Mouse (Mus musculus) liver, embryonic 16.5 days (tissue): Measurements from ENCODE around the gene Hspb9. TPM values are rescaled to one million over a fixed set of nuclear protein-coding genes. Genes with fewer than 3 reads are reported as not detected.

ENCODE experiments used
- ATAC-seq: fragments of 200-750 bp; cut with Nextera tagmentation; 2 replicates; pipeline ENCODE4 v1.8.0; 2017; ENCODE audit warnings: low read depth, mild to moderate bottlenecking, moderate number of reproducible peaks, moderate library complexity
- H3K27ac ChIP-seq: fragments of 300-500 bp; sonication (generic); 2 replicates; pipeline ENCODE4 v1.5.1; 2014; ENCODE audit warnings: mild to moderate bottlenecking, low read length
- H3K27me3 ChIP-seq: fragments of 300-500 bp; sonication (generic); 2 replicates; pipeline ENCODE4 v1.6.1; 2014; ENCODE audit warnings: low read depth, low read length, mixed read lengths; ENCODE audit not compliant: control insufficient read depth, insufficient read depth
- H3K36me3 ChIP-seq: fragments of 300-500 bp; sonication (generic); 2 replicates; pipeline ENCODE4 v1.6.1; 2014; ENCODE audit warnings: mild to moderate bottlenecking; ENCODE audit not compliant: control insufficient read depth, insufficient read depth
- H3K4me1 ChIP-seq: fragments of 300-500 bp; sonication (generic); 2 replicates; pipeline ENCODE4 v1.6.1; 2014; ENCODE audit warnings: low read depth, low read length, mixed read lengths; ENCODE audit not compliant: control insufficient read depth
- H3K4me2 ChIP-seq: fragments of 300-500 bp; sonication (generic); 2 replicates; pipeline ENCODE4 v1.6.1; 2014; ENCODE audit warnings: low read depth, low read length, mixed read lengths
- H3K4me3 ChIP-seq: fragments of 300-500 bp; sonication (generic); 2 replicates; pipeline ENCODE4 v1.5.1; 2014; ENCODE audit warnings: low read depth, mild to moderate bottlenecking, low read length
- H3K9ac ChIP-seq: fragments of 300-500 bp; sonication (generic); 2 replicates; pipeline ENCODE4 v1.6.1; 2014; ENCODE audit warnings: low read depth, low read length
- H3K9me3 ChIP-seq: fragments of 300-500 bp; sonication (generic); replicated peaks from 2 replicates; pipeline ENCODE4 v1.6.1; 2016; ENCODE audit warnings: low read length; ENCODE audit not compliant: control insufficient read depth
- whole genome bisulfite sequencing: fragments of 180-500 bp; shearing (Covaris S2); extraction: QIAGEN DNeasy Blood & Tissue Kit; methylation state at CpG from one replicate; pipeline ENCODE4 v1.1.7; 2014; ENCODE audit not compliant: insufficient replicate concordance; 5-methylcytosine and 5-hydroxymethylcytosine counted together
- polyA plus RNA-seq: library from polyadenylated mRNA; unstranded; fragments of >200 nt; fragmentation: Nextera tagmentation; extraction: Ambion mirVana; gene quantifications from 2 replicates; pipeline ENCODE4 v1.2.1, GENCODE M21; 2015

Hspb9 gene
- polyA plus RNA-seq, 1 experiment from 2014 or later: 0.24 TPM

DNA sequence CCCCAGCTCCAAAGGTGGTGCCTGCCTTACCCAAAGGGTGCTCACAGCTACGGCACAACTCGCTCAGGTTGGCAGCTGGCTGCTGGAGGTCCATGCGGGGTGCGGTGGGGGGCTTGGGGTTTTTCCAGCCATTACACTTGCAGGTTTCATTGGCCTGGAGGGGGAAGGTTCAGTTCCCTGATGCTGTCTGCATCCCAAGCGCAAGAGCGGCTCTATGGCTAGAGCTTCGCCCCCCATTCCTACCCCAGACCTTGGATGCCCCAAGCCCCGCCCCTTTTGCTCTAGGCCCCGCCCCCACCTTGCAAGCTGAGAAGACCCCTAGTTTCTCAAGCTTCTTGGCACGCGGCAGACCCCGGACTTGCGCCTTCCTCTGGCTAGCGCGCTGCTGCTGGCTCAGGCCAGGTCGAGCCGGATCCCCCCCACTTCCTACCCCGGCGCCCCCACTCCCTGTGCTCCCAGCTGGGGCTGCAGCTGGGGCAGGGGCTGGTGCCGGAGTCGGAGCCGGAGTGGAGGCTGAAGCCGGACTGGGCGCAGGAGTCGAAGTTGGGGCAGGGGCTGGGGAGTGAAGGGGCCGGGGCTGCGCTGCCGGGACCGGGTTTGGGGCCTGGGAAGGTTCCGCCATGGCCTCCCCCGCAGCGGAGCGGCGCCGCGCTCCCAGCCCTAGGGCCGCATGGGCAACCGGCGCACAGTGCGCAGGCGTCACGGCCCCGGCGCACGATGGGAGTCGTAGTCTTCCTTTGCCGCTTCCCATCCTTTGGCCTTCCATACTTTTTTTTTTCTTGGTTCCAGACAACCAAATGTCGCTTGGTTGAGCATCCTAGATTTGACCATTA lies 1.7 kb upstream of the Hspb9 start, which contains the start of gene Kat2a:
Kat2a (minus strand) TSS at position 683 of the 833 bp plus-strand sequence.
- Histone ChIP-seq H3K9me3 (no peaks in the 10 kb centered on the region), H3K4me3 (peak within 1 kb of the TSS; percentile 81), H3K27me3 (no peaks in the 10 kb centered on the region), H3K9ac (peak within 1 kb of the TSS; percentile 79), H3K4me2 (peak within 1 kb of the TSS; percentile 93), H3K4me1 (peaks cover 39% of the 10 kb centered on the region), H3K27ac (peak within 1 kb of the TSS; percentile 85), H3K36me3 (peaks cover 21% of the 10 kb centered on the region)
- ATAC-seq: peak; percentile 70
- WGBS: 2% methylated on average over 48 of the region's 48 CpGs

DNA sequence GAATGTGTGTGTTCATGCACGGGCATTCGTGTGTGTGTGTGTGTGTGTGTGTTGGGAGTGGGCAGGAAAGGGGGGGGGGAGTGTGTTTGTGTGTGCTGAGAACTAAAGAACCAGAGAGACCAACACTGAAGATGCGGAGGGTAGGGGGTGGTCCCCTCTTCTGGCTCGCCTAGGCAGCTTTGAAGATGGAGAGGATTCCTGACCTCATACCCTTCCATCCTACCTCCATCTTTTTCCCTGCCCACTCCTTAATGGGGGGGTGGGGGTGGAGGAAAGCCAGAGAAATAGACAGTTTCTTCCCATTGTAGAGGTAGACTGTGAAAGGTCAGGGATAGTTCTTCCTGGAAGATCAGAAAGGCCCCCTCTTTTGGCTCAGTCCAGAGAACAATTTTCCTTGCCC lies 476 bp upstream of the Hspb9 start:
- WGBS: 52% methylated on average over 4 of the region's 4 CpGs
- Histone ChIP-seq H3K36me3 (peaks cover 32% of the 10 kb centered on the region), H3K4me1 (peaks cover 39% of the 10 kb centered on the region)

DNA sequence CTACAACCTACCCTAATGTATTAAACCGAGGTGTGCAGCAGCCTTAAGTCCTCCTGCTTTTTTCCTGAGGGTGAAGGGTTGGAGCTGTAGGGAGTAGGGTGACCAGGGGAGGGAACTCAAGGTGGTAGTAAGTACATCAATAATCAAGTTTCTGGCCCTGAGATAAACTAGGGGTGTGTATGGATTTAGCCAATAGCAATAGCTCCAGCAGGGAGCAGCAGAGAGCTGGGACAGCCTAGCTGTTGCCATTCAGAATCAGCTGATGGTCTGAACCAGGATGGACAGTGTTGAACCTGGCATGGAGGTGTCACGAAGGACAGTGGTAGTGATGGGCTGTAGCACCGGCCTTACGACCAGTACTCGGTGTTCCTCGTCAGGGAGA lies 875 bp downstream of the Hspb9 start:
- H3K9ac ChIP-seq: peak overlapping the region; percentile 58

More for the DNA sequence above, 476 bp upstream of the Hspb9 start:
- no peak for ATAC-seq
- Histone ChIP-seq H3K9me3 (no peaks in the 10 kb centered on the region), H3K4me3 (peak overlapping the region; percentile 52), H3K4me2 (peak overlapping the region; percentile 87), H3K27ac (peak overlapping the region; percentile 85), H3K27me3 (no peaks in the 10 kb centered on the region), H3K9ac (peak overlapping the region; percentile 58; the same call in 1 of the 2 replicates)

DNA sequence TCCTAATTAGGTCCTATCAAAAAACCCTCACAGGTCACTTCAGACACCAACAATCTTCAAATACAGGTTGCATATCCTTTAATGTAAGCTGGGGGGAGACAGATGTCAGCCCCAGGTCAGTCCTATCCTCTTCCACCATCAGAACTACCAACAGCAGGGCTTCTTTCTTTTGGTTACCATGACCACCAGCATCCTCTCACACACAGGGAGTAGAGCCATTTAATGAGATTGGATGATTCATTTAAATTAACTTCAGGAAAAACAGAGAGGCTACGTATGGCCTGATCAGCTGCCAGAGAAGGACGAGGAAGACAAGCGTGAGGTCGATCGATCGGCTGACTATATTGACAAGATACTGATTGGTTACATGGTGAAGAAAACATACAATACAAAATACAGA lies 1.3 kb downstream of the Hspb9 start:
- no peak overlapping the region for H3K4me3 ChIP-seq
- no peaks in the 10 kb centered on the region for H3K9me3 ChIP-seq
- no peak for ATAC-seq
- H3K36me3 ChIP-seq: peaks cover 47% of the 10 kb centered on the region
- 88% methylated on average over 6 of the region's 6 CpGs for WGBS
- H3K27ac ChIP-seq: no peak overlapping the region
- H3K27me3 ChIP-seq: no peaks in the 10 kb centered on the region
- H3K4me1 ChIP-seq: peaks cover 39% of the 10 kb centered on the region
- H3K9ac ChIP-seq: no peak overlapping the region
- H3K4me2 ChIP-seq: no peak overlapping the region

More for the DNA sequence above, 875 bp downstream of the Hspb9 start:
- Histone ChIP-seq H3K27ac (peak overlapping the region; percentile 85), H3K4me3 (peak overlapping the region; percentile 52), H3K4me1 (peaks cover 39% of the 10 kb centered on the region), H3K4me2 (peak overlapping the region; percentile 87), H3K27me3 (no peaks in the 10 kb centered on the region), H3K36me3 (peaks cover 43% of the 10 kb centered on the region), H3K9me3 (no peaks in the 10 kb centered on the region)
- peak; percentile 39 for ATAC-seq
- 34% methylated on average over 6 of the region's 6 CpGs for WGBS

DNA sequence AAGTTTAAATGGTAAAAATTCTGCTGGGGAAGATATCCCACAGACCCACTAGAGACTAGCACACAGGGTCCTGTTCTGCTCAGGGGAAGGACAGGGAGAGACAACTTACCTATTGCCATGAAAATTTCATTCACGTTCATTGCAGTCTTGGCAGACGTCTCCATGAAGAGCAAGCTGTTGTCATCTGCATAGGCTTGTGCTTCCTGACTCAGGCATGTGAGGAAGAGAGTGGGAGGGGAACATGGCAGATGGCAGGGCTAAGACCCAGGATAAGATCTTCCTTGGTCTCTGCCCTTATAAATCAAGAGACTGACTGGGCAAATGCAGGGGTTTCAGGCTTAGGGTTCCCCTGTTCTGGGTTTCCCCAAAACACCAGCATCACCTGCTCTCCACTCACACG lies 3.0 kb downstream of the Hspb9 start:
- ATAC-seq: no peak
- Histone ChIP-seq H3K27me3 (no peaks in the 10 kb centered on the region), H3K27ac (no peak overlapping the region), H3K4me1 (peaks cover 47% of the 10 kb centered on the region), H3K4me2 (no peak overlapping the region), H3K4me3 (no peak overlapping the region), H3K36me3 (peaks cover 47% of the 10 kb centered on the region), H3K9ac (no peak overlapping the region), H3K9me3 (no peaks in the 10 kb centered on the region)
- whole genome bisulfite sequencing: 77% methylated on average over 3 of the region's 3 CpGs

DNA sequence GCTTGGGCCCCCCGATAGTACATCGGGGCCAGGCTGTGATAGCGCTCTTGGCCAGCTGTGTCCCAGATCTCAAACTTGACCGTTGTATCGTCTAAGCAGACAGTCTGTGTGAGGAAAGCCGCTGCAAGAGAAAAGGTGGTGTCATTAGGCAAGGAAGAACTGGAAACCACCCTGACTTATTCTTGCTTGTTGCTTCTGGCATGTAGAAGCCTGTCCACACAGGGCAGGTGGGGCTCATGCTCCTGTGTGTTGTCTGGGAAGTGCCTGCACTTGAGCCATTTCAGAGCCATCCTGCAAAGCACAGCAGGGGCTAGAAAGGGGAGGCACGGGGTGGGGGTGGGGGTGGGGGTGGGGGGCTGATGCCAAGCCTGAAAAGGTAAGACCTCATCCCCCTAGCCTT lies 4.8 kb downstream of the Hspb9 start:
- Histone ChIP-seq H3K9ac (no peak overlapping the region), H3K27me3 (no peaks in the 10 kb centered on the region), H3K4me2 (no peak overlapping the region), H3K27ac (no peak overlapping the region), H3K36me3 (peaks cover 47% of the 10 kb centered on the region), H3K9me3 (no peaks in the 10 kb centered on the region), H3K4me3 (no peak overlapping the region), H3K4me1 (peaks cover 46% of the 10 kb centered on the region)
- WGBS: 87% methylated on average over 7 of the region's 7 CpGs
- no peak for ATAC-seq

DNA sequence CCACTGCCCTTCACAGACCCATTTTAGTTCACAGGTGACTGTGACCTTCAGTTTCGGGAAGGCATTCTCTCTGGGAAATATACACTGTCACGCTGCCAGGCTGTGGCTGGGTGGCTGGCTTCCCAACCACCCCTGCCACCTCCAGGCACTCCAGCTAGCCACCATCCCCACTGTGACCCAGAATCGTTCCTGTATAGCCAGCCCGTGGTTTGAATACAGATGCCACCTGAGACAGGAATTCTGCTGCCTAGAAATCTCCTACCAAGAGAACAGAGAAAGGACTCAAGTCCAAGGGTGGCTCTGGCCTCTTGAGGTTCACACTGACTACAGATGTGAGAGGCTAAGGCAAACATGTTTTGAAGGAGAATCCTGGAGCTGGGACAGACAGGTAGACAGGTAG lies 5.2 kb downstream of the Hspb9 start:
- ATAC-seq: no peak
- no peaks in the 10 kb centered on the region for H3K27me3 ChIP-seq
- WGBS: 89% methylated on average over 4 of the region's 4 CpGs
- H3K9ac ChIP-seq: no peak overlapping the region
- H3K36me3 ChIP-seq: peaks cover 47% of the 10 kb centered on the region
- H3K4me2 ChIP-seq: no peak overlapping the region
- no peaks in the 10 kb centered on the region for H3K9me3 ChIP-seq
- 0 out of 2 replicates have a peak overlapping the region, but pooled peaks have one; percentile 40 for H3K27ac ChIP-seq
- H3K4me1 ChIP-seq: peaks cover 42% of the 10 kb centered on the region
- H3K4me3 ChIP-seq: no peak overlapping the region

DNA sequence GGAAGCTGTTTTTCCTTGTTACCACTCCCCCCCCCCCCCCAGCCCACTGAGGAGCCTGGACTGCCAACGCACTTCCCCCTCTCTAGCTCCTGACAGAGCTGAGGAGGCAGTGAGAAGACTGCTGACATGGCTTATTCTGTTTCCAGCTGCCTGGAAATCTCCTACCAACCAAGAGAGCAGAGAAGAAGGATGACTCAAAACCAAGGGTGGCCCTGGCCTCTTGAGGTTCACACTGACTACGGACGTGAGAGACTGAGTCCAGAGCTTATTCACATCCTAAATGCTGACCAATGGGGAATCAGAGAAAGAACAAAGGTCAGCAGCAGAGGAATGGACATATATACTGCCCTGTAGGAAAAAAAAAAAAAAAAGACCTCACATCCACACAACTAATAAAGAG lies 5.7 kb downstream of the Hspb9 start:
- WGBS: 70% methylated on average over 3 of the region's 3 CpGs
- H3K27ac ChIP-seq: no peak overlapping the region
- no peaks in the 10 kb centered on the region for H3K9me3 ChIP-seq
- no peak overlapping the region for H3K4me2 ChIP-seq
- no peaks in the 10 kb centered on the region for H3K27me3 ChIP-seq
- H3K4me1 ChIP-seq: peaks cover 37% of the 10 kb centered on the region
- H3K4me3 ChIP-seq: no peak overlapping the region
- H3K36me3 ChIP-seq: peaks cover 47% of the 10 kb centered on the region
- H3K9ac ChIP-seq: no peak overlapping the region
- peak; percentile 8 for ATAC-seq

DNA sequence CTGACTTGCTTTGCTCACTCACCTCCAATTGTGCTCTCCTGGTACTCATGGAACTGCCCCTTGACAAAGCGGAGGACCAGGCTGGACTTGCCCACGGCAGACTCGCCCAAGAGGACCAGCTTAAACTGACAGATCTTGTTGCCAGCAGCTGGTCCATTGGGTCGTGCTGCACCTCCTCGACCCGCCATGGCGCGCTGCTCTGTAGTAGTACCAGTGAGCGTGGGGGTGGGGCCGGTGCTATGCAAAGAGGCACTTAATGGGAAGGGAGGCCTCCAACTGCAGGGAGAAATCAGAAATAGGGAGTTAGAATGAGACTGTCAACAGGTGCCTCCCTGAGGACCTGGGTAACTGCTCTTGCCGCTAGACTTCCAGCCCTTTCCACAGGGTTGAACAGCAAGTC lies 6.2 kb downstream of the Hspb9 start:
- no peak overlapping the region for H3K9ac ChIP-seq
- H3K4me3 ChIP-seq: no peak overlapping the region
- peaks cover 45% of the 10 kb centered on the region for H3K36me3 ChIP-seq
- no peak overlapping the region for H3K27ac ChIP-seq
- H3K27me3 ChIP-seq: no peaks in the 10 kb centered on the region
- ATAC-seq: no peak
- WGBS: 82% methylated on average over 11 of the region's 11 CpGs
- H3K4me1 ChIP-seq: peaks cover 34% of the 10 kb centered on the region
- H3K4me2 ChIP-seq: no peak overlapping the region
- no peaks in the 10 kb centered on the region for H3K9me3 ChIP-seq
